Mouse (Mus musculus) MN1 (cell line): Measurements from ENCODE around the gene Hpcal1.
A peak's percentile ranks its signal among the peaks of the same experiment; 100 is the strongest.
"Not testable (repeated sequence)": the region's sequence is repeated elsewhere in the genome, so short reads cannot be mapped to it uniquely, and the experiment has no call there.

Source experiments
- DNase-seq: peaks from one replicate; pipeline ENCODE4 v3.0.0-alpha.2; 2016; ENCODE audit warnings: low spot score

The Hpcal1 gene

DNA sequence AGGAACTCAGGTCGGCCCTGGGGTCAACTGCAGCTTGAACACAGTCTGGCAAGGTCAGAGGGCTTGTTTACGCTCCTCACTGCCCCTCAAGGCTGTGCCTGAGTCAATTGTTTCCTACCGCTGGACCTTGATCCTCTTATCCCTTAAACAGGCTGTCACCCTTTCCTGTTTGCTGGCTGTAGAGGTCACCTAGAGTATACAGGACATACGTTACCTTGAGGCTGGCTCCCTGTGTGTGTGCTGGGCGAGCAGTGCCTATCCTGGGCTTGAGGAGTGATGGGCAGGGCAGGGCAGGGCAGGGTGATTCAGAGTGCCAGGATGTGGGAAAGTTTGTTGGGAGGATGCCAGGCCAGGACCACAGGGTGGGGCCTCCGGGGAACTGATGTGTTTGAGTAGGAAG lies 47.8 kb downstream of the Hpcal1 start:
- DNase-seq = no peak

DNA sequence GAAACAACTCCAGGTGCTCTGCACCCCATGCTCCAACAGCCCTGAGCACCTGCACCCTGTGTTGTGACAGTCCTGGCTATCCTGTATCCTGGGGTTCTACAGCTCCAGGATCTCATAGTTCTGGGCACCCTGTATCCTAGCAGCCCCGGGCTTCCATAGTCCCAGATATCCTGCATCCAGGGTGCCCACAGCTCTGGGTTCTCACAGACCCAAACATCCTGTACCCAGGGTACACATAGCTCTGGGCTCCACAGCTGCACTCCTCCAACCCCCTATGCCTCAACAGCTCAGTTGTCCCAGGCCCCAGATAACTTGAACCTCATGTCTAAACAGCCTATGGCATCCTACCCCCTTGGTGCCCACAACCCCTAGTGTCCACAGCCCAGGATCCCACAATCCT lies 49.6 kb downstream of the Hpcal1 start:
- no peak for DNase-seq

DNA sequence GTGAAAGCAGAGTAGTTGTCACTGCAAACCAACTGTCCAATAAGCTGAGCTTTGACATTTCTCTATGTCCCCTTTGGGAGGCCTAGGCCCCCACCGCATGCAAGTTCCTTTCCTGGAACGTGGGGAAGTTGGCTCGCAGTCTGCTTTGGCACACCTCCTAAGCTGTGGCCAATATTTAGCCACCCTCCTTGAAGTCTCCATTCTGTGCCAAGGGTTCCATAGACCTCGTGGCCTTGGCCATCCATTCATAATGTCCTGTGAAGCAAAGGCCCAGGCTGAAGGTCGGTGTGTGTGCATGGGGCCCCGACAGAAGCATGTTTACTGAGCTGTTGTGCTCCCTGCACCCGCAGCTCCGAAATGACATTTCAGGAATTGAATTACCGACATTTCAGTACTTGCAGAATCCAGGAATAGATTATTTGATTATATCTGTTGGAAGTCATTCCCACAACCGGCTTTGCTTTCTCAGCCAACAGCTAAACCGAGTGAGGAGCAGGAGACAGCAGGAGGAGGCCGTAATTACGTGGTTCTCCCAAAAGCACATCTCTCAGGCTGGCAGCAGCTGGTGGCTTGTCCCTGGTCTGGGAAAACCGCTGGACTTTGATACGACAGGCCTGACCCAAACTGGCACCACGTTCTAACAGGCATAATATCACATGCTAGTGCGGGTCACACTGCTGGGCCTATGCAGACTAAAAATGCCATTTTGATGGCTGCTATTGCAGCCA lies 51.1 kb downstream of the Hpcal1 start:
- DNase-seq = no peak

DNA sequence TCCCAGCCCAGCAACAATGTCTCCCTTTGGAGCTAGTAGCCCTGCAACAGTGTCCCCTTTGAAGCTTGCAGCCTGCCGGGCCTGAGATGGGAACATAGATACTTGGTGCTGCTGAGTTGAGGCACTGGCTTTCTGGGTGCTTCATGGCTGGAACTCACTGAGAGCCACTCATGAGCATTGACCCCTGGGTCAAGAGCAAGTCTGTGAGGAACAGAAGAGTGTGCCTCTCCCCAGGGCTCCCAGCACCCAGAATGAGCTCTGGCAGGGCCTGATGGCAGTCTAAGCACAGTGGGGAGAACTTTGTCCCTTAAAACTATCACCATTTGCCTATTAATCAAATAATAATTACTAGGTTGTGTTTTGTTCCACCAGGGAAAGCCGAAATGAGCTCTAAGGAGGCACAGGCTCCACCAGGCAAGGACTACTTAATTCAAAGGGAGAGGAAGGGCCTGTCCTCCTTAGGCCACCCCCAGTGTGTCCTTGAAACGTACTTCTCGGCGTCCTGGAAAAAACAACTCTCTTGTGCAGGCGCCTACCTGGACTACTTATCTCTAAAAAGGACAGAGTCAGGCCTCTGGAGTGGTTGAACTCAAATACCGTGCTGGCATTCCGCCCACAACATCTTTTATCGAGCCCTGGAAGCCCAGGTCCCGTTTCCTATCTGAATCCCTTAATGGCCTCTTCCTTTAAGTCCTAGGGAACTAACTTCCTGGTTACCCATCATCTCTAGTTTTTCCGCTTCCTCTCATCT lies 52.1 kb downstream of the Hpcal1 start:
- no peak for DNase-seq

DNA sequence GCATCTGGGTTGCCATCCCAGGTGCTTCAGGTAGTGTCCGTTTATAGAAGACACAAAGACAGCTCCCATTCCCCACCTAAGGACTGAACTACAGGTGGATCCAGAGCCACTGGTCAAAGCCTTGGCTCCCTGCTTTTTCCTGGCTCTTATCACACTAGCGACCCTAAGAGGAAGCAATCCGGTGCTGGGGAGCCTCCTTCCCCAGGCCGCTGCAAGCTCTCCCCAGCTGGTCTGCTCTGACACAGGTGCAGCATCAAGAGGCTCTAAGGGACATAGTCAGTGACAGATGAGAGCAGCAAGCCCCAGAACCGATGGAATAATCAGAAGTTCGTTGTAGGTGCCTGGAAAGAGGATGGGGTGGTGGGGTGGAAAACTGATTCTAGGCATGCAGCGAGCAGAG lies 54.8 kb downstream of the Hpcal1 start:
- no peak for DNase-seq

DNA sequence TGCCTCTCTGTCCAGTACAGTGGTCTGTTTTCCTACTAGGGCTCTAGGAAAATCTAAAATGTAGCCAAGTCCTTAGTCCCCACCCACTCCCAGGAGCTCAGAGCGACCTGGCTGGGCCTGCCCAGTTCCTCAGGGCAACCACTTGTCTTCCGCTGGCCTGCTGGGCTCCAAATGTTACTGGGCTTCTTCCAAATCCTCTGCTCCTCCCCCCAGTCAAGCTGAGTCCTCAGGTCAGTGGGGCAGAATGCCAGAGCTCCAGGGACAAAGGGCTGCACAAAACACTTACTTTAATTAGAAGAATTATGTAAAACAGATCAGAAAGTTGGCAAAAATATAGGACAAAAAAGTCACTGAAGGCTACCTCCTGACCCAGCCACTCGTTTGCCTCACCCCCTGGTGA lies 56.1 kb downstream of the Hpcal1 start:
- DNase-seq = peak; percentile 6

DNA sequence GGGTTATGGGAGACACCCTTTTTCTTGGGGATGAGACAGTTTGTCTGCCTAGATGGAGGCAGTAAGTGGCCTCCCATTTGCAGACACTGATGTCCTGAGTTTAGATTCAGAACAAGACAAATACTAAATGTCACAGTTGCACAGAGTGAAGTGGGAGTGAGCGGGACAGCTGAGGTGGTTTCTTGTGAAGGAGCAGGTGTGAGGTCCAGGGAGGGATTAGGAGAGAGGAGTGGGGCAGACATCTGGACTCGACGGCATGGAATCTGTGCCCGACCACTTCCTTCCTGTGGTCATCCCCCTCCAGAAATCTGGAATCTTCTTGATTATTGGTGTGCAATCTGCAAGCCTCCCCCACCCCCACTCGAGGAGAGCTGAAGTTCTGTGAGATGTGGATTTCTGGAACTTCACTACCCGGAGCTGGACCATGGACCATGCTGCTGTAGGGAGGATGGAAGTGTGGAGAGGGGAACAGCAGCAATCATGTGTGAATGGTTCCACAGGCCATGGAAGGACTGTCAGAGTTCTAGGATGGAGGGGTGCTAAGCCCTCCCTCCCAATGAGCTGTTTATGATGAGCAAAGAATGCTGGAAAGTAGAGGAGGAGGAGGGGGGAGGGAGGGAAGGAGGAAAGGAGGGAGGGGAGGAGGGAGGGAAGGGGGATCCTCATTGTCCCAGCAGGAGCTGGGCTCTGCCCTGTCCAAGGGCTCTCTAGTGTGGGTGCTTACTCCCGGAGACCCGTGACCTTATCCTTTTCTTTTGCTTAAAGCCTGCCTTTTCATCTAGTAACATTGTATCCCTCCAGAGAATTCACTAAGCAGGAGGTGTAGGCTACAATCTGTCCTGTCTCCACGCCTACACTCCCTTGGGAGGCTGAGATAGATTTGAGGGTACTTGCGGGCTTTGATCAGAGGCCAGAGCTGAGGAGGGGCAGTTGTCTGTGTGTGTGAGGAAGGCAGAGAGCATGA lies 56.8 kb downstream of the Hpcal1 start:
- DNase-seq = no peak

DNA sequence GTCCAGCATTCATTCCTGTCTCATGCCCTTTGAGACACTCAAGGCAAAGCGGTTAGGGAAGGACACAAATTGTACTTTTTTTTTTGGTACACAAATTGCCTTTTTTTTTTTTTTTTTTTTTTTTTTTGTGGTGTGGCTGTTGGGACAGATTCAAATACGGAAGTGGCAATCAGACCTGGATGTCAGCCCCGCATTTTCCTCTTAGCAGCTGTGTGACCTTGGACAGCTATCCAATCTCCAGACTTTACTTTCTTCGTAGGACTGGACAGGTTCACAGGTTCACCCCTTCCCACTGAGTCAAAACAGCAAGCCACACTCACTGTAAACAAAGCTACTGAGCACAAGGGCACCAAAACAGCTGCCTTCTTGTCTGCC lies 57.5 kb downstream of the Hpcal1 start:
- no peak for DNase-seq

DNA sequence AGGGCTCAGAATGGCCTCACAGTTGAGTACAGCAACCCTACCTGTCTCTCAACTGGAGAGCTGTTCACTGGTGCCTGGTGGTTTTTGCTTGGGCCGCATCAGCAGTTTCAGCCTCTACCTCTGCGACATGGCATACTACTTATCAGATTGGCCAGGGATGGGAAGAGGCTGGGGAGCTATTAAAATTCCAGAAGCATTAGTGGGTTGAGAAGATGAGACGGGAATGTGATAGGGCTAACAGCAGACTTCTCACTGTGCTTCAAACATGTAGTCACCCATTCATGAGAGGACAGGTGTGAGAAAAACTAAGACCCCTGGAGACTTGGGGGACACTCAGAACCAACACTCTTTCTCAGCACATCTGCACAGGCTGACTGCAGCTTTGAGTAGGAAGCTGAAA lies 59.1 kb downstream of the Hpcal1 start:
- DNase-seq = no peak

DNA sequence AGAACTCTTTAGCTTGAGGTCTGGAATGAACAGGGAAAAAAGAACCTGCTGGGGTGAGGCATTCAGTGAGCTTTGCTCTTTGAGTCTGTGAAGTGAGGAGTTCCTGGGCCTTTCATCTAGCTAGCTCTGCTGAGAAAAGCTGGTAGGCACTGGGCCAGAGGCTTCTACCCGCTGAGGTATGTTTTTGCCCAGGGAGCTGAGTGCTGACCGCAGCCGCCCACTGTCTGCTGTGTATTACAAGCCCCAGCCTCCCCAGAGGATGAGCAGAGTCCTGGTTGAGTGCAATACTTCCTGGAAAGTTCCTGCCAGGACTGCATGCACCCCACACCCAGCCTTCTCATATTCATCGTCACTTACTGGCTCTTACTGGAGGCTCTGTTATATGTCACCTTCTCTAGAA lies 59.8 kb downstream of the Hpcal1 start:
- DNase-seq = no peak

DNA sequence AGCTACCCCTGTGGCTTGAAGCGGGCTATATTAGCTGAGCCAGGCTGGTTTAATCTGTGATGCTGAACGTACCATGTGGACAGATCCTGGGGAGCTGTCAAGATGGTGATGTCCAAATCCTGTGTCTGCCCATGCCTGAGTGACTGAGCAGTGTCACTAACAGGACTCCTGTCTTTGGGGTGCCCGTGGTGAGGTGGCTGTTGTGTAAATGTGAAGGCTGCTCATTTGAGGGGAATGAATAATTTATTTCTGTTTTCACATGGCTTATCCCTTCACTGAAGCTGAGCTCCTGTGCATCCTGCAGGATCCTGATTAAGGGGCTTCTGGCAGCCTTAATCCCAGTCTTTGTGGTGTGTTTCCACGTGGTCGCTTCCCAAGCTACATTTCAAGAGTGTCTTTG lies 62.2 kb downstream of the Hpcal1 start:
- no peak for DNase-seq

DNA sequence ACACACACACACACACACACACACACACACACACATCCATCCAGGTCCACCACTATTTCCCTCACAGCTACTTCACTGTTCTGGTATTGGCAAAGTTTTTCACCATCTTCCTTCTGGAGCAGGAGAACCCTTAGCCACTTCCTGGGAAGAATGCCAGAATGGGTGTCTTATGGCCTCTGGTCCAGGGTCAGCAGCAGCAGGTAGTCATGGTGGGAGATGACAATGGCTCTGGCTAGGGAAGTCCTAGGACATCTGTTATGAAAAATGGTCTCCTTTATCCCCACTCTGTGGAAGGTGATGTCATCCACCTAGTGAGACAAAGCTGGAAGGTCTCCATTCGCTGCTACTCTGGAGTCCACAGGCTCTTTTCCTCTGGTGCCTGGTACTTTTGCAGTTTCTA lies 64.1 kb downstream of the Hpcal1 start:
- DNase-seq = no peak

DNA sequence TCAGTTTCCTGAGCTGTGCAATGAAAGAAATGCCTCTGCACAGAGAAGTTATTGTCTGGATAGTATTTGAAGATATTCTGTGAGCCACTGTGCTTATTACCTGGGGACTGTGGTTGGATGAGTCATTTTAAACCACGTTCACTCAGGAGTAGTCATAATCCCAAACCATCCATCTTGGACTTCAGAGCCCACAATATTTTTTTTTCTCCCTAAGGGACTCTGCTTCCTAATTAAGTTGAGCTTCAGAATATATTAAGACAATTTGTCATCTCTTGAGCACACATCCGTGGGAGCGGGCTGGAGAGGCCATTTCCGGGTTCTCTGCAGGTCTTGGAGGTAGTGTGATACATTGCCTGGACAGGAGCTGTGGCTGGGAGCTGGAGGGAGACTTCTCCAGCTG lies 66.2 kb downstream of the Hpcal1 start:
- no peak for DNase-seq

DNA sequence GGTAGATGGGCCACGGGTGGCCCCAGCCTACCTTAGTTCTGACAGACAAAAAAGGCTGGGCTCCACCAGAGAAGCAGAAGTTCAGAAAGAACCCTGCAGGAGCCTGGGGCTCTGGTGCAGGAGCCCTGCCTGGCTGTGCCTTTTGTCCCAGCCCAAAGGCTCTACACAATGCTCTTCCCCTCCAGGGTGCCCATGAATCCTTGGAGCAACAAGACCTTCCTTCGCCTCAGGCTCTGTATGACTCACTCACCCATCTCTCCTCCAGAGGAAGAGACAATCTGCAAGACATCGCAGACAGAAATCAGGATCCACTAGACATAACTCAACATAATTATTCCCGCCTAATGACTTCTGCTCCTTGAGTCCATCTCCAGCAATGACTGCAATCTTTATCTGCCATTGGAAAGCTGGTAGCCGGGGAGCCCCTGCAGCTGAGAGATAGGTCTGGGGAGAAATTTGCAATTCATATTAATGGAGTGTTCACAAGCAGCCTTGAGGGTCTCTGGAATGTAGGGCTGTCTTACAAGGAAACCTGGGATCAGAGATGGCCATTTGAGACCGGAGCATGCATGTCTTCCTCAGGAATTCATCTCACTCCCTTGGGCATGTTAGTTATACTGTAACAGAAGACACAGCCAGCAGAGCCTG lies 71.8 kb downstream of the Hpcal1 start:
- DNase-seq = no peak

DNA sequence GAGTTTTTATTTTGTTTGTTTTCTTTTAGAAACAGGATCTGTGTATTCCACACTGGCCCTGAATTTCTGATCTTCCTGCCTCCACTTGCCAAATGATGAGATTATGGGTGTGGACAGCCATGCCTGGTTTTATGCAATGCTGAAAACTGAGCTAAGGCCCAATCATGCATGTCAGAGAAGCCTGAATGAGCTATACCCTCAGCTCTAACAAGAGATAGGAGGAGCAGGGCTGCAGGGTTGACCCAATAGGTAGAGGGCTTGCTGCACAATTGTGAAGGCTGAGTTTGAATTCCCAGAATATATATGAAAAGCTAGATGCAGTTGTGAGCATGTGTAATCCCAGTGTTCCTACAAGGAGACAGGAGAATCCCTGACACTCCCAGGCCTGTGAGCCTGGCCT lies 72.4 kb downstream of the Hpcal1 start:
- no peak for DNase-seq

DNA sequence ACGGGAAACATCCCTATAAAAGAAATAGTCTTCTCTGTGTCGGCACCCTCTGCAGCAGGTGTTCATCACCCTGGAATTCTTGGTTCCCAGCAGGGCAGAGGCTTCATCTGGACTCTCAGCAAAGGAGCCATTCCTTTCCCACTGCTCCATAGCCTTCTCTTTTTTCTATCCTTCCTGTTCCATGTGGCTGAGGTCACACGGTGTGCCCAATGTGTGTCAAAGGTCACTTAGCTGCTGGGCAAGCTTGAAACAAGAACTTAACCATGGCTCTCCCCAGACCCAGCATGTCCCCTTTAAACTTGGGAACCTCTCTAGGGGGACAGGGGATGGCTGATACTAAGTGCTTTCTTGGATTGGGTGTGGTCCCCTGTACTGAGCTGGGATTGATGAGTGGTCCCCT lies 73.3 kb downstream of the Hpcal1 start:
- DNase-seq = no peak

DNA sequence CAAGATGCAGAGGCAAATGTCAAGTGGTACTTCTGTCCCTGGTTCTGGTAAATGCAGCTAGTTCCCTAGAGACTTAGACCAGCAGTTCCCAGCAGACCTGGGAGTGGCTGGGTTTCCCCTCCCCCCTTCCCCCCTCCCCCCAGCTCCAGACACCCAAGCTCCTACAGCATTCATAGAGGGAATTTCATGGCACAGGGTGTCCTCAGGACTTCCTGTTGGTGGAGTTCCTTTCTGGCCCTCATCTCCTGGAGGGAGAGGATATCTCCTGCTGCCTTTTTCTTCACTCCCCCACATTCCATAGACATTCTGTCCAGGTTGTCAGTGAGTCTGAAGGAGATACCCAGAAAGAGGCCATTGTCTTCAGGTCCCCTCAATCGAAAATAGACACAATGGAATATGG lies 76.9 kb downstream of the Hpcal1 start:
- not testable (repeated sequence) for DNase-seq

DNA sequence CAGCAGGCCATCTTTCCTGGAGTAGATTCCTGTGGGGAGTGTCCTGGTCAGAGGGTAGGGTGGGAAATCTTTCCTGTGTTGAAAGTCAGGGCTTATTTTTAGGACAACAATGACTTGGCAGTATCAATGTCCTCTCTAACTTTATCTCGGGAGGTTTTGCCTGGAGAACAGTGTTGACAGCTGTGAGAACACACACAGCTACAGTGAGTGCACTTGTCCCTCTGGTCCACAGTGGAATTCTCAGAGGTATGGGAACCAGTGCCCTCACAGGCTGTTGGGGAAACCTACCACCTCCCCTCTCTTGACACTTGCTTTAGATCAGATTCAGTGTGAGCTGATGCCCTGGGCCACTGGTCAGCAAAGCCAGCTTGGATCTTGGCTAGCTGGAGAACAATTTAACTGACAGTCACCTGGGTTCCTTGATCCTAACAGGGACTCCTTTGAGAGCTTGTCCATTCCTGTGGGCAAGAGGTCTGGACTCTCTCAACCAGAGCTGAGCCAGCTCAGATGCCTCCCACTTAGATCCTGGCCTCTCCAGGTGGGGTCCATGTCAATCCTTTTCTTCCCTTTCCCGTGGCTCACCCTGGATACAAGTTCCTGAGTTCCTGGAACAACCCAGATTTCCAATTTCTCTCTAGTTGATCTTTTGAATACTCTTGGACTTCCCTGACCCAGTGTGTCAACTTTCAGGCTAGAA lies 79.0 kb downstream of the Hpcal1 start:
- no peak for DNase-seq

DNA sequence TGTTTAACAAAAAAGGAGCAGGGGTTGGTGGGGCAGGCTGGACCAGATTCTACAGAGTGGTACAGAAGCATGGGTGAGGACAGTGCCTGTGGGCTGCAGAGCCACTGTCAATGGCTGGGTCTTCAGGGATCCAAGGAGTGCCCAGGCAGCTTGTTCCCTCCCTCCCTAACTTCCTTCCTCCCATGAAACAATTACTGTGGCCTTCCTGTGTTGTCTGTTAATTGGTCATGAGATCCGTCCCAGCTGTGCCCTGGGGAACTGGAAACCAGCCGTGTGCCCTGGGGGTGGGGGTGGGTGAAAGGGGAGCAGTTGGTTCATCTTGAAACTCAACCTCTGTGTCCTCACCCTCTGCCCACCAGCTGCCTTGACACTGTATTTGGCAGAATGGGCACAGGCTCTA lies 79.9 kb downstream of the Hpcal1 start:
- DNase-seq = no peak

DNA sequence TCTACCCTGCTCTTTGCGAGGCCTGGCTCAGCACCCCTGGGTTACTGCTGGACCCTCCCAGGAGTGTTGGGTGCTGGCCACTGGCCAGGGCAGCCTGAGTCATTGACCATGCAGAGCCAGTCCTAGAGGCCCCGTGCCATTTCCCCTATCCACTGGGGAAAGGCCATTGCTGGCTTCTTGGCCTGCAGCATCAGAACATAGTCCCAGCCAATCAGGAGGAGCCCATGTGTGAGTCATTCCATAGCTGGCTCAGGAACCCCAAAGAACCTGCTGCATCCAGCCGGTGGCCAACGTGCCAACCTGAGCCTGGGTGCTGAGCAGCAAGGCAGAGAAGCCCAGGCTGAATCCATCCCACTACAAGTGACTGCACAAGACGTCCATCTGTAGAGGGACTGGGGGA lies 83.1 kb downstream of the Hpcal1 start:
- not testable (repeated sequence) for DNase-seq

DNA sequence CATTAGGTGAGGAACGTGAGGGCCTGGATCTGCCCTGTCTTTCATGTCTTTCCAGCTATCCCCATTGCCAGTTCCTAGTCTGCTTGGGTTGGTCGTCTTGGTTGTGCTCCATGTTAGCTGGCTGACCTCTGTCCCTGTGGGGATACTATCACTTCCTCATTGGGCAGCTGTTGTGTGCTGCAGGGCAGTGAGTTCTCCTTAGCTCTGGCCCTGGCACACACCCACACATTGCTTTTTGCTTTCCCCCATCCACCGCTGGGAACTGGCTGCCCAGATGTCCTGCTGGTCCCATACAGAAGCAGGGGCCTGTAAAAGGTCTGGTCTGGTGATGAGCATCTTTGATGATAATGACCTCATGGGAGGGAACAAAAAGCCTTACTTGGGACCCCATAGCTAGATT lies 84.2 kb downstream of the Hpcal1 start:
- not testable (repeated sequence) for DNase-seq

DNA sequence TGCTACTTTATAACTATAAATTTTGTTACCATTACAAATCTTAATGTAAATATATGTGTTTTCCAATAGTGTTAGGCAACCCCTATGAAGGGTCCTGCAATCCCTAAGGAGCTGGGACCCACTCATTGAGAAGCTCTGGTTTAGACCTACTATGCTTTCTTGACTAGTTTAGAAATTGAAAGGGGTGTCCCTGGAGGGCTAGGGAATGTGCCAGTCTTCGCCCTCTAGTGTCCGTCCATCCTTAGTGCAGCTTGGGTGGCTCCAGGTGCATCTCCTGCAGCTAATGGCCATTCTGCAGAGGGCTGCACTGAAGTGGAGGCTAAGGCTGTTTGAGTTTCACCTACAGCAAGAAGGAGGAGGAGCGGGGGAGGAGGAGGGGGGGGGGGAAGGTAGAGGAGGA lies 87.7 kb downstream of the Hpcal1 start:
- DNase-seq = no peak
